In the genomic region with DNA sequence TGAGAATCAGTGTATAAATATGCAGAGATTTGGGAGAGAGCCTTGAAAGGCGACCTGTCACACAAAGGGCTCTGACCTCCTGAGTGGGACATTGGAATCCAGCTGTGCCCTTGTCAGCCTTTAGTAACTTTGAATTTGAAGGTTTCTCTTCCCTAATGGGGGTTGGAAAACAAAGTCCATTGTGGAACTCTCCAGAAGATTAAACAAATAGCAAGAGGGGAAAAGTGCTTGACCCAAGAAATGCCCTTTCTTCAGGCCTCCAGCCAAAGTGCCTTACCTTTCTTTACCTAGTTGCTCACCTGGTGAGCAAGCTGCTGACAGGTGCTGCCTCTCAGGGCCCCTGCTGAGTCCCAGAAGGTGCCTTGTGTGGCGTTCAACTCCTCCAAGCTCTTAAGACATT, we compare ENCODE assay signal across 15 mouse cellular contexts.
DNase-seq lines count a peak whose midpoint lies in the region; ATAC-seq and TF ChIP-seq lines count a peak whose summit lies in the region.
"Had no signal": no experiment of that assay in that cellular context is flagged by ENCODE, and none has a peak within 500 bp of the region (broad histone marks: within the 10 kb centered on the region; RNA-seq: fewer than 3 reads in every experiment).

No protein-coding gene starts in this region.

- no peak overlapping the region for H3K4me3 ChIP-seq in heart, embryonic 12.5 days
- no peak overlapping the region for H3K4me3 ChIP-seq in heart, embryonic 11.5 days (ENCODE audit: low read depth, low read length)
- no peak overlapping the region for H3K4me3 ChIP-seq in left cerebral cortex, adult 2 months
- no peak overlapping the region for H3K4me3 ChIP-seq in small intestine, adult 2 months (ENCODE audit: low read depth, low read length)
- H3K4me3 ChIP-seq: embryonic facial prominence, embryonic 13.5 days; limb, embryonic 13.5 days; neural tube, embryonic 12.5 days had no signal

- H3K9ac ChIP-seq in heart, embryonic 12.5 days, result no peak overlapping the region
- no peak overlapping the region for H3K9ac ChIP-seq in heart, embryonic 11.5 days (ENCODE audit: low read depth, low read length)
- H3K9ac ChIP-seq: embryonic facial prominence, embryonic 13.5 days; limb, embryonic 13.5 days; neural tube, embryonic 12.5 days had no signal

- intact Hi-C loops in left cerebral cortex, adult 2 months (cut with DNase I), result no loop called here
- intact Hi-C loops in left cerebral cortex, postnatal 4 days (cut with DNase I), result no loop called here

- TF ChIP-seq CTCF in left cerebral cortex, adult 2 months (IDR thresholded peaks at IDR 0.05), result no peak
- TF ChIP-seq CTCF in small intestine, adult 2 months (IDR thresholded peaks at IDR 0.05; ENCODE audit: extremely low read depth, insufficient read length, insufficient replicate concordance, low read depth, low read length), result no peak

- H3K27ac ChIP-seq in heart, embryonic 12.5 days (ENCODE audit: poor library complexity, severe bottlenecking), result peak overlapping the region; percentile 42; the same call in 1 of the 2 replicates
- no peak overlapping the region for H3K27ac ChIP-seq in heart, embryonic 11.5 days (ENCODE audit: low read depth, low read length)
- H3K27ac ChIP-seq in left cerebral cortex, adult 2 months, result peak overlapping the region; percentile 38; the same call in 1 of the 2 replicates
- H3K27ac ChIP-seq in small intestine, adult 2 months (ENCODE audit: insufficient read depth, low read depth, low read length), result peak overlapping the region; percentile 56
- H3K27ac ChIP-seq: limb, embryonic 13.5 days; neural tube, embryonic 12.5 days had no signal

- DNase-seq in left cerebral cortex, adult 2 months (ENCODE audit: extremely low spot score in 1 of 2, low spot score in 2 of 2), result no peak
- DNase-seq in left cerebral cortex, postnatal 4 days, result no peak
- DNase-seq in lung, adult 18-20 months, result peak; percentile 82 to 90
- DNase-seq in layer of hippocampus, adult 9-10 months (ENCODE audit: low spot score), result no peak
- DNase-seq in urinary bladder, postnatal 14 days (ENCODE audit: low spot score), result no peak
- DNase-seq: B cell, adult 2 months; cerebellum, postnatal 14 days; retina, postnatal 1 day had no signal

- no peak overlapping the region for H3K4me2 ChIP-seq in heart, embryonic 12.5 days
- H3K4me2 ChIP-seq in heart, embryonic 11.5 days, result no peak overlapping the region
- H3K4me2 ChIP-seq: embryonic facial prominence, embryonic 13.5 days; limb, embryonic 13.5 days; midbrain, embryonic 11.5 days; neural tube, embryonic 12.5 days had no signal

- no peak for TF ChIP-seq POLR2A in small intestine, adult 2 months (IDR thresholded peaks at IDR 0.05; ENCODE audit: low read depth, low read length)

- ATAC-seq in heart, embryonic 12.5 days (ENCODE audit: insufficient number of reproducible peaks, low FRiP score), result no peak
- ATAC-seq in heart, embryonic 11.5 days (replicated peaks; ENCODE audit: insufficient number of reproducible peaks, low FRiP score, low TSS enrichment), result no peak

- H3K36me3 ChIP-seq in heart, embryonic 12.5 days, result peaks cover 10% of the 10 kb centered on the region; the same call in 1 of the 2 replicates
- no peaks in the 10 kb centered on the region for H3K36me3 ChIP-seq in heart, embryonic 11.5 days (ENCODE audit: control insufficient read depth, insufficient read depth, low read length)
- H3K36me3 ChIP-seq in small intestine, adult 2 months (ENCODE audit: control insufficient read depth, insufficient read depth, low read length), result no peaks in the 10 kb centered on the region
- H3K36me3 ChIP-seq: embryonic facial prominence, embryonic 13.5 days; limb, embryonic 13.5 days; neural tube, embryonic 12.5 days had no signal

- no peaks in the 10 kb centered on the region for H3K27me3 ChIP-seq in heart, embryonic 12.5 days (replicated peaks)
- no peaks in the 10 kb centered on the region for H3K27me3 ChIP-seq in heart, embryonic 11.5 days (ENCODE audit: control insufficient read depth, insufficient read depth, low read length)
- no peaks in the 10 kb centered on the region for H3K27me3 ChIP-seq in small intestine, adult 2 months (ENCODE audit: control insufficient read depth, insufficient read depth, low read length)
- H3K27me3 ChIP-seq: embryonic facial prominence, embryonic 13.5 days; limb, embryonic 13.5 days; neural tube, embryonic 12.5 days had no signal

- no peaks in the 10 kb centered on the region for H3K9me3 ChIP-seq in heart, embryonic 12.5 days (replicated peaks)
- H3K9me3 ChIP-seq in heart, embryonic 11.5 days (replicated peaks; ENCODE audit: control insufficient read depth, low read length), result no peaks in the 10 kb centered on the region
- H3K9me3 ChIP-seq: embryonic facial prominence, embryonic 13.5 days; limb, embryonic 13.5 days; neural tube, embryonic 12.5 days had no signal

- H3K4me1 ChIP-seq in heart, embryonic 12.5 days (replicated peaks), result peaks cover 44% of the 10 kb centered on the region
- peaks cover 11% of the 10 kb centered on the region; the same call in 1 of the 2 replicates for H3K4me1 ChIP-seq in heart, embryonic 11.5 days (ENCODE audit: control insufficient read depth, insufficient read depth, low read length)
- H3K4me1 ChIP-seq in small intestine, adult 2 months (ENCODE audit: control insufficient read depth, insufficient read depth, insufficient read length, low read length), result peaks cover 27% of the 10 kb centered on the region; the same call in 1 of the 2 replicates
- H3K4me1 ChIP-seq: neural tube, embryonic 12.5 days had no signal

- WGBS in heart, embryonic 12.5 days, result 62% methylated on average over 2 of the region's 2 CpGs
- WGBS in heart, embryonic 11.5 days (ENCODE audit: insufficient replicate concordance), result 65% methylated on average over 2 of the region's 2 CpGs
- WGBS in small intestine, adult 2 months, result 39% methylated on average over 2 of the region's 2 CpGs

Comparison
In these comparisons a context has a peak if more than half of its experiments do, and no peak if none do; other contexts are left out.
1. DNase-seq: peak in lung, adult 18-20 months (2 of 2); none in left cerebral cortex, adult 2 months (0 of 2), left cerebral cortex, postnatal 4 days (single experiment), layer of hippocampus, adult 9-10 months (single experiment) and urinary bladder, postnatal 14 days (single experiment).